Mouse (Mus musculus): ENCODE data around the gene Ephb2. TPM values are rescaled to one million over a fixed set of nuclear protein-coding genes. Genes with fewer than 3 reads are reported as not detected.

Gene Ephb2
- 0.20 TPM in 1 of 2 replicates, not detected in the other for polyA plus RNA-seq (2012; ENCODE audit: insufficient read depth, low replicate concordance)

DNA sequence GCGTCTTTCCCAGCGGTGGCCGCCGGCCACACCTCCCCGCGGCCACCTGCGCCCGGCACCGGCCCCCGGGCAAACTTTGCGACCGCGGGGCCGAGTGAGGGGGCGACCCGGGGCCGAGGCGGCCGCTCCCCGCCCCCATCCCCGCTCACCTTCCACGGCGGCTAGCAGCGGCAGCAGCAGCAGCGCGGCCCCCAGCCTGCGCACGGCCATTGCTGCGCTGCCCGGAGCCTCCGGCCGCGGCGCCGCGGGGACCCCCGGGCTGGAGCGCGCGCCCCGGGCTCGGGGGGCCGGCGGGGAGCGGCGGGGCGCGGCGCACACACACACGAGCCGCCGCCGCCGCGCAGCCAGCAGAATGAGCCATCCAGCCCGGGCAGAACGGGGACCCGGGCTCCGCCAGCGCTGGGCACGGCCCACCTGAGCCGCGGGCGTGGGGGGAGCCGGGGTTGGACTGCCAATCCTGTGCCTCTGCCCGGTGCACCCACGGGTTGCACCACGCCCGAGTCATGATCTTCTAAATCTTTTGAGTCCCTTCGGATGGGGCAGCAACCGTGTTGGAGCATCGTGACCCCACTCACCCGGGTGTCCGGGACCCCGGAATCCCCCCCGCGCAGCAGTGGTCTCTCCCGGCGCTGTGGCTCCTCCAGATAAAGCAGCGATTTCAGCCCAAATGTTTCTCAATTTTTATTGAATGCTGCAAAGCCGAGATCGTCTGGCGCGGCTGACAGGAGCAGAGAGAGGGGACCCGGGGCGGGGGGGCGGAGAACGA lies at the start of gene Ephb2:
Ephb2 (minus strand) TSS at position 368 of the 766 bp plus-strand sequence.
- Histone ChIP-seq H3K4me1 (peaks cover 21% of the 10 kb centered on the region), H3K27me3 (replicated peaks) (peaks cover 93% of the 10 kb centered on the region), H3K9me3 (no peaks in the 10 kb centered on the region), H3K4me3 (replicated peaks) (peak within 1 kb of the TSS; percentile 75), H3K36me3 (replicated peaks; ENCODE audit: low read length) (no peaks in the 10 kb centered on the region)
- no peak for TF ChIP-seq GATA1 (IDR thresholded peaks at IDR 0.05; ENCODE audit: borderline replicate concordance, low read length)
- TF ChIP-seq FLI1 (IDR thresholded peaks at IDR 0.05; ENCODE audit: low read length), result no peak

DNA sequence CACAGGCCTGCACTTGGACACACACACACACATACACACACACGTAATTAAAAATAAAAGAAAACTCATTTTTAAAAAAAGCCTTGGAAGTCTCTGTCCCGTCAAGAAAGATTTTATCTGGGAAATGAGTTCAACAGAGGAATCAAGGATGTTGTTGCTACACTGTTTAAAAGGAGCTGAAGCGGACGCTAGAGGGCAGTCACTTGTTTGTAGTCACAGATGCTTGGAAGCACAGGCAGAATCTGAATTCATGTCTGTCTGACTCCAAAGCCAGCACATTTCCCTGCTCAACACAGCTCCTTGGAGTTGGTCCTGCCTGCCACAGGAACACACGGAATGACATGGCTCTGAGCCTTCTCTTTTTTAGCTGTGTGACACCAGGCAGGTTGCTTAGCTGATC lies 42.8 kb upstream of the Ephb2 start:
- Histone ChIP-seq H3K4me1 (no peaks in the 10 kb centered on the region), H3K27me3 (replicated peaks) (peaks cover 62% of the 10 kb centered on the region), H3K4me3 (replicated peaks) (no peak overlapping the region), H3K9me3 (no peaks in the 10 kb centered on the region), H3K36me3 (replicated peaks; ENCODE audit: low read length) (no peaks in the 10 kb centered on the region)
- TF ChIP-seq GATA1 (IDR thresholded peaks at IDR 0.05; ENCODE audit: borderline replicate concordance, low read length), result no peak
- TF ChIP-seq FLI1 (IDR thresholded peaks at IDR 0.05; ENCODE audit: low read length), result no peak

DNA sequence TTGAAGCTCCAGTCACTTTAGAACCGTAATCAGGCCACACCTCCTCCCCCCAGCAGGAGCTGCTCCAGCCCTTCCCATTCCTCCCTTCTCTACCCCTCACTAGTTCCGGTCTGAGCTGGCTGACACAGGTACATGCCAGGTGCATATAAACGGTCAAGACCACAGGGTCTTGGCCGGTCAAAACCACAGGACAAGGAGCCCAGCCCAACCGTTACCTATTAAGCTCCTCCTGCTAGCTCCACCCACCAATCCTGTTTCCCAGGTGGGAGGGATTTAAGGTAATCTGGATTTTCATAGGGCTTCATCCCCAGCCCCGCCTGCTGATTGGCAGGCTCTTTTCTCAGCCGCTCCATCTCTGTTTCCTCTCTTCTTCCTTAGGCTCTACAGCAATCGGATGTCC lies 42.4 kb upstream of the Ephb2 start:
- Histone ChIP-seq H3K27me3 (replicated peaks) (peaks cover 65% of the 10 kb centered on the region), H3K36me3 (replicated peaks; ENCODE audit: low read length) (no peaks in the 10 kb centered on the region), H3K9me3 (no peaks in the 10 kb centered on the region), H3K4me3 (replicated peaks) (no peak overlapping the region), H3K4me1 (no peaks in the 10 kb centered on the region)
- TF ChIP-seq GATA1 (IDR thresholded peaks at IDR 0.05; ENCODE audit: borderline replicate concordance, low read length) (no peak), FLI1 (IDR thresholded peaks at IDR 0.05; ENCODE audit: low read length) (no peak)

DNA sequence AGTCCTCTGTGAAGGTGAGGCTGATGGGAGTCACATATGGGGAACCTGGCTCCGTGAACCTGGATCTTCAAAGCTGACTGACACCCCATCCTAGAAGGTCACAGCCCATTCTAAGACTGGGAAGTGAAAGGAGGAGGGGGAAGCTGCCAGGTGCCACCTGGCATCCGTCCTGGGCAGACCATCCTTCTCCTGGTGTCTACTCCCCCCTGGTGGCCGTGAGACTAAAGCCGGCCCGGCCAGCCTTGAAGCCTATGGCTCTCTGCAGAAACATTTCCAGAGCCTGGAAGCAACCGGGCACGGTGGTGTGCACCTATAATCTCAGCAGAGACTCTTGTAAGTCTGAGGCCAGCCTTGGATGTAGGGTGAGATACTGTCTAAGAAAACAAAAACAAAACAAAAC lies 41.2 kb upstream of the Ephb2 start:
- no peak for TF ChIP-seq GATA1 (IDR thresholded peaks at IDR 0.05; ENCODE audit: borderline replicate concordance, low read length)
- TF ChIP-seq FLI1 (IDR thresholded peaks at IDR 0.05; ENCODE audit: low read length), result no peak
- H3K27me3 ChIP-seq (replicated peaks), result peaks cover 65% of the 10 kb centered on the region

DNA sequence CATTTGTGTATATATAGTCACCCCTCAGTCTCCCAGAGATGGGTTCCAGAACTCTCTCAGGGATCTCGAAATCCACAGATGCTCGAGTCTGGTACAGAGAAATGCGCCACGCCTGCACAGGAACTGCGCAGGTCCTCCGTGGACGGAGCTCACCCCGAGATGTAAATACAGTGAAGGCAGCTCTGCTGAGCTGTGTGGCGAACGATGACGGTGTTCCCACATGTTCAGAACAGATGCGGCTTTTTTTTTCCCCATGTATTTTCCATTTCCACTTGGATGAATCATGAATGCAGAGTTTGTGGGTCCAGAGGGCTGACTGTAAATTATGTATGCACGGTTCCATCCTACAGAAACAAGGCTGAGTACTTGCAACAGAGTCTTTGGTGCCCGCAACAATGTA lies 39.2 kb upstream of the Ephb2 start:
- H3K27me3 ChIP-seq (replicated peaks), result peaks cover 56% of the 10 kb centered on the region
- TF ChIP-seq FLI1 (IDR thresholded peaks at IDR 0.05; ENCODE audit: low read length) (no peak), GATA1 (IDR thresholded peaks at IDR 0.05; ENCODE audit: borderline replicate concordance, low read length) (no peak)
- no peaks in the 10 kb centered on the region for H3K36me3 ChIP-seq (replicated peaks; ENCODE audit: low read length)
- H3K9me3 ChIP-seq, result no peaks in the 10 kb centered on the region
- no peak overlapping the region for H3K4me3 ChIP-seq (replicated peaks)
- no peaks in the 10 kb centered on the region for H3K4me1 ChIP-seq

More for the DNA sequence above, 41.2 kb upstream of the Ephb2 start:
- H3K36me3 ChIP-seq (replicated peaks; ENCODE audit: low read length), result no peaks in the 10 kb centered on the region
- no peaks in the 10 kb centered on the region for H3K4me1 ChIP-seq
- no peaks in the 10 kb centered on the region for H3K9me3 ChIP-seq
- no peak overlapping the region for H3K4me3 ChIP-seq (replicated peaks)

DNA sequence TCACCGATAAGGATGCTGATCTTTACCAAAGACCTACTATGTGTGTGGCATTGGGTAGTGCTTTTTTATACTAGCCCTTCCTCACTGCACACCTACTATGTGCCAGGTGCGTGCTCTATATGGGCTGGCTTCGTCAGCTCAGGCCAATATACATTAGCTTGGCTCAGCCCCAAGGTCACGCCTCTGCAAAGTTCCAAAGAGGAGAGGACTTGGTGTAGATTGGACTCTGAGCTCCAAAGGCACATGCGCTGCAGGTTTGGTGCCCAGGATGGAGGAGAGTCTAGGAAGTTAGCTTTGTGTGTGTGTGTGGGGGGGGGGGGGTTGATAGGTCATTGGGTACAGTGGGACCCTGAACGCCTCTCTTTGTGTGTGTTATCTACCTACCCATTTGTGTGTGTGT lies 32.6 kb upstream of the Ephb2 start:
- Histone ChIP-seq H3K36me3 (replicated peaks; ENCODE audit: low read length) (no peaks in the 10 kb centered on the region), H3K4me3 (replicated peaks) (no peak overlapping the region), H3K4me1 (peaks cover 1% of the 10 kb centered on the region), H3K9me3 (no peaks in the 10 kb centered on the region), H3K27me3 (replicated peaks) (peaks cover 70% of the 10 kb centered on the region)
- TF ChIP-seq FLI1 (IDR thresholded peaks at IDR 0.05; ENCODE audit: low read length), result no peak
- TF ChIP-seq GATA1 (IDR thresholded peaks at IDR 0.05; ENCODE audit: borderline replicate concordance, low read length), result no peak

DNA sequence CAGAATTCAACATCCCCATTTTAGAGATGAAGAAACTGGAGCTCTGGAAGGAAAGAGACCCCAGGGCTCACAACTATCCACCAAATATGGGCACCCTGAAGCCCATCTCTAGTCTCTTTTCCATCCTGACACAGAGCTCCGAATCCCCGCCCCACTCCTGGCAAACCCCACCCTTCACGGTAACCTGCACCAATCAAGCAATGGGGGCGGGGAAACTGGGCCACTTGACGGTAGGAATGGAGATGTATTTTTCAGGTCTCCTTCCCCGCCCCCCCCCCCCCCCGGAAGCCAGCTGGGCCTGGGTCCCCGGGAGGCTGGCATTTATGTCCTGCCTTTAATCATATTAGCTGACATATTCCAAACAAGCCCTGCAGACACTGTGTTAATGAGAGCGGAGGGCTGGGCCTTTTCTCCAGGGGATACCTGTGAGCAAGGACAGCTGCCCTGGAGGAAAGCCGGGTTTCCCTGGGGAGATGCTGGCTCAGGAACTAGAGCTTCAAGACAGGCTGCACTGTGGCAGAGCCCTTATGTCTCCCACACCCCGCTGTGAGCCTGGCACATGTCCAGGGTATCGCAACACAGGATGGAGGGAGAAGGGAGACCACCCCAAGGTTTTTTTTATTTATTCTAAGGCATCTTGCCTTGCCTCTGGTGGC lies 32.0 kb upstream of the Ephb2 start:
- H3K36me3 ChIP-seq (replicated peaks; ENCODE audit: low read length), result no peaks in the 10 kb centered on the region
- H3K27me3 ChIP-seq (replicated peaks), result peaks cover 74% of the 10 kb centered on the region
- no peak overlapping the region for H3K4me3 ChIP-seq (replicated peaks)
- no peaks in the 10 kb centered on the region for H3K9me3 ChIP-seq
- TF ChIP-seq GATA1 (IDR thresholded peaks at IDR 0.05; ENCODE audit: borderline replicate concordance, low read length) (no peak), FLI1 (IDR thresholded peaks at IDR 0.05; ENCODE audit: low read length) (no peak)
- peaks cover 7% of the 10 kb centered on the region for H3K4me1 ChIP-seq

DNA sequence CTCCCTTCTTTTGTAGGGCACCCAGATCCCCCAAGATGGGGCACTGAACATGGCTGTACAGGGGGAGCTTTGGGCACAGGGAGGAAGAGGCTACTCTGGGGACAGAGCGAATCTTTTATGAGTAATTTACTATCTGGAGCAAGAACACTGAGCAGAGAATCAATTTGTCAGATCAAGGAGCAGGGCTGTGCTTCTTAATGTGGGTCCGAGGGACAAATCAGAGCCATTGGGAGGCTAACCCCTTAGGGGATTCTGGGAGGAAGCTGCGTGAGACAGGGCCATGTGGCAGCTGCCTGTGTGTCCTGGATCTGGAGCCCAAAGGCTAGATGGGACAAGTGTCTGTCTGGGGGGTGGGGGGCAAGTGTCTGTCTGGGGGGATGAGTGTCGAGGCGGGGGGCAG lies 29.7 kb upstream of the Ephb2 start:
- Histone ChIP-seq H3K36me3 (replicated peaks; ENCODE audit: low read length) (no peaks in the 10 kb centered on the region), H3K4me1 (peaks cover 11% of the 10 kb centered on the region), H3K27me3 (replicated peaks) (peaks cover 88% of the 10 kb centered on the region), H3K9me3 (no peaks in the 10 kb centered on the region), H3K4me3 (replicated peaks) (no peak overlapping the region)
- no peak for TF ChIP-seq GATA1 (IDR thresholded peaks at IDR 0.05; ENCODE audit: borderline replicate concordance, low read length)
- no peak for TF ChIP-seq FLI1 (IDR thresholded peaks at IDR 0.05; ENCODE audit: low read length)

DNA sequence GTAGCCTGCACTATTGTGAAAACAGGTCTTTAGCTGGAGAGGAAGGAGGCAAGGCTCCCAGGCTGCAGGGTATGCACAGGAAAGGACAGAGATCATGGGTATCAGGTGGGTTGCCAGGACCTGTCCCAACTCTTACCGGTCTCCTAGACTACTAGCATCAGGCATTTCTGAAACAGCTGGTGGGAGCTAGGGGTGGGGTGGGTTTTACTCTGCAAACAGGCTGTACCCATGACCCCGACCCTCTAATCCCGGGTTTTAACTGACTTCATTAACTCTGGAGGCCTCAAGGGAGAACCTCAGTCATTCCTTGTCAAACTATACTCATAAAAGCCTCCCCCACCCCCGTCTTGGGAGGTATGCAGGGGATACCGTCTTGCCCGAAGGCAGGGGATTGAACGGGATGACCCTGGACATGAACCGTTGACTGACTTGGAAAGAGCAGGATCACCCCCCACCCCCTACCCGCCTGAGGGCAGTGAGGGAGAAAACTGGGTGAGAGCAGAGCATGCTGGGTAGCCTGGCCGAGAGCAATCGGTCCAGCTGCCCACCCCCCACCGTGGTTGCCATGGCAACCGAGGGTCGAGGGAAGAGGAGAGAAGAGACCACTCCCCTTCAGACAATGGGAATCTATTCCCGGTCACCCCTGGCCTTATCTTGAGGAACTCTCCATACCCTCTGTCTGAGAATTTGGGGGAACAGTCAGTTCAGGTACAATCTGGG lies 29.1 kb upstream of the Ephb2 start:
- peaks cover 2% of the 10 kb centered on the region for H3K9me3 ChIP-seq
- H3K4me3 ChIP-seq (replicated peaks), result no peak overlapping the region
- peaks cover 11% of the 10 kb centered on the region for H3K4me1 ChIP-seq
- peaks cover 85% of the 10 kb centered on the region for H3K27me3 ChIP-seq (replicated peaks)
- TF ChIP-seq GATA1 (IDR thresholded peaks at IDR 0.05; ENCODE audit: borderline replicate concordance, low read length) (no peak), FLI1 (IDR thresholded peaks at IDR 0.05; ENCODE audit: low read length) (no peak)
- H3K36me3 ChIP-seq (replicated peaks; ENCODE audit: low read length), result no peaks in the 10 kb centered on the region
